Mouse (Mus musculus) kidney, embryonic 16.5 days (tissue): ENCODE measurements at regions not wholly inside any gene's neighbourhood (a gene's known extent, or its start where the extent isn't known, plus 50 kb on each side); places are given as distances from the start of the nearest gene placed in this dataset.

Experiments used
- ATAC-seq: fragments of 200-750 bp; cut with Nextera tagmentation; 2 replicates; pipeline ENCODE4 v1.8.0; 2017; ENCODE audit warnings: moderate TSS enrichment; ENCODE audit not compliant: low FRiP score, low TSS enrichment
- H3K27ac ChIP-seq: fragments of 300-500 bp; sonication (generic); 2 replicates; pipeline ENCODE4 v1.5.1; 2014; ENCODE audit warnings: low read length
- H3K27me3 ChIP-seq: fragments of 300-500 bp; sonication (generic); 2 replicates; pipeline ENCODE4 v1.6.1; 2014; ENCODE audit warnings: low read length, control low read depth, mixed read lengths; ENCODE audit not compliant: insufficient read depth
- H3K36me3 ChIP-seq: fragments of 300-500 bp; sonication (generic); 2 replicates; pipeline ENCODE4 v1.6.1; 2014; ENCODE audit warnings: low read length, control low read depth, mixed read lengths; ENCODE audit not compliant: insufficient read depth
- H3K4me1 ChIP-seq: fragments of 300-500 bp; sonication (generic); 2 replicates; pipeline ENCODE4 v1.6.1; 2014; ENCODE audit warnings: low read length, control low read depth, mixed read lengths; ENCODE audit not compliant: insufficient read depth
- H3K4me2 ChIP-seq: fragments of 300-500 bp; sonication (generic); replicated peaks from 2 replicates; pipeline ENCODE4 v1.6.1; 2014; ENCODE audit warnings: low read depth, low read length
- H3K4me3 ChIP-seq: fragments of 300-500 bp; sonication (generic); 2 replicates; pipeline ENCODE4 v1.5.1; 2014; ENCODE audit warnings: mild to moderate bottlenecking, low read length
- H3K9ac ChIP-seq: fragments of 300-500 bp; sonication (generic); replicated peaks from 2 replicates; pipeline ENCODE4 v1.6.1; 2014; ENCODE audit warnings: low read length
- H3K9me3 ChIP-seq: fragments of 300-500 bp; sonication (generic); 2 replicates; pipeline ENCODE4 v1.6.1; 2016; ENCODE audit warnings: low read length, control low read depth
- WGBS: fragments of 180-500 bp; shearing (Covaris S2); extraction: QIAGEN DNeasy Blood & Tissue Kit; methylation state at CpG from one replicate; pipeline ENCODE4 v1.1.7; 2014; 5-methylcytosine and 5-hydroxymethylcytosine counted together

- H3K4me1 ChIP-seq: no peaks in the 10 kb centered on the region
- H3K27me3 ChIP-seq: no peaks in the 10 kb centered on the region
- ATAC-seq: no peak
- 68% methylated on average over 4 of the region's 4 CpGs for WGBS
- H3K4me2 ChIP-seq: no peak overlapping the region
- no peaks in the 10 kb centered on the region for H3K9me3 ChIP-seq
- no peak overlapping the region for H3K9ac ChIP-seq
- H3K36me3 ChIP-seq: no peaks in the 10 kb centered on the region
- no peak overlapping the region for H3K27ac ChIP-seq
- H3K4me3 ChIP-seq: no peak overlapping the region
These were observed 163.0 kb upstream of the Mocs2 start for GRCm38 (mm10) chr13:114654953-114655586.

GRCm38 (mm10) chr13:114672411-114672810 lies 145.6 kb upstream of the Mocs2 start:
- H3K27me3 ChIP-seq: no peaks in the 10 kb centered on the region
- no peaks in the 10 kb centered on the region for H3K36me3 ChIP-seq
- H3K27ac ChIP-seq: no peak overlapping the region
- H3K4me3 ChIP-seq: no peak overlapping the region
- H3K4me1 ChIP-seq: no peaks in the 10 kb centered on the region
- no peak overlapping the region for H3K9ac ChIP-seq
- no peaks in the 10 kb centered on the region for H3K9me3 ChIP-seq
- ATAC-seq: no peak
- H3K4me2 ChIP-seq: no peak overlapping the region

GRCm38 (mm10) chr13:114679703-114680378 lies 138.2 kb upstream of the Mocs2 start:
- peak overlapping the region; percentile 31 for H3K4me2 ChIP-seq
- ATAC-seq: peak; percentile 92
- 62% methylated on average over 5 of the region's 5 CpGs for WGBS
- H3K4me1 ChIP-seq: peaks cover 10% of the 10 kb centered on the region
- no peaks in the 10 kb centered on the region for H3K36me3 ChIP-seq
- no peak overlapping the region for H3K9ac ChIP-seq
- H3K9me3 ChIP-seq: no peaks in the 10 kb centered on the region
- no peak overlapping the region for H3K4me3 ChIP-seq
- no peaks in the 10 kb centered on the region for H3K27me3 ChIP-seq
- peak overlapping the region; percentile 34 for H3K27ac ChIP-seq

GRCm38 (mm10) chr13:114680379-114680733 lies 137.7 kb upstream of the Mocs2 start:
- 53% methylated on average over 9 of the region's 9 CpGs for WGBS
- H3K4me2 ChIP-seq: peak overlapping the region; percentile 31
- no peaks in the 10 kb centered on the region for H3K36me3 ChIP-seq
- peaks cover 10% of the 10 kb centered on the region for H3K4me1 ChIP-seq
- H3K27ac ChIP-seq: peak overlapping the region; percentile 34
- no peak overlapping the region for H3K9ac ChIP-seq
- ATAC-seq: peak; percentile 99
- no peaks in the 10 kb centered on the region for H3K9me3 ChIP-seq
- no peak overlapping the region for H3K4me3 ChIP-seq
- H3K27me3 ChIP-seq: no peaks in the 10 kb centered on the region

- no peaks in the 10 kb centered on the region for H3K9me3 ChIP-seq
- H3K27me3 ChIP-seq: no peaks in the 10 kb centered on the region
- H3K27ac ChIP-seq: peak overlapping the region; percentile 34
- no peak overlapping the region for H3K4me2 ChIP-seq
- no peak overlapping the region for H3K4me3 ChIP-seq
- peaks cover 10% of the 10 kb centered on the region for H3K4me1 ChIP-seq
- no peaks in the 10 kb centered on the region for H3K36me3 ChIP-seq
- ATAC-seq: no peak
- H3K9ac ChIP-seq: no peak overlapping the region
- 69% methylated on average over 4 of the region's 4 CpGs for WGBS
These were observed 136.8 kb upstream of the Mocs2 start for GRCm38 (mm10) chr13:114681196-114681595.

- Histone ChIP-seq H3K4me3 (no peak overlapping the region), H3K9ac (no peak overlapping the region), H3K4me2 (no peak overlapping the region), H3K27me3 (no peaks in the 10 kb centered on the region), H3K4me1 (peaks cover 10% of the 10 kb centered on the region), H3K27ac (no peak overlapping the region), H3K36me3 (no peaks in the 10 kb centered on the region), H3K9me3 (no peaks in the 10 kb centered on the region)
- ATAC-seq: no peak
- 70% methylated on average over 4 of the region's 4 CpGs for WGBS
These were observed 136.1 kb upstream of the Mocs2 start for GRCm38 (mm10) chr13:114681887-114682286.

GRCm38 (mm10) chr13:114682891-114683290 lies 135.1 kb upstream of the Mocs2 start:
- H3K9me3 ChIP-seq: no peaks in the 10 kb centered on the region
- 91% methylated on average over 5 of the region's 5 CpGs for WGBS
- no peak for ATAC-seq

GRCm38 (mm10) chr13:114684298-114684697 lies 133.7 kb upstream of the Mocs2 start:
- no peaks in the 10 kb centered on the region for H3K27me3 ChIP-seq

More at GRCm38 (mm10) chr13:114682891-114683290, 135.1 kb upstream of the Mocs2 start:
- Histone ChIP-seq H3K4me2 (no peak overlapping the region), H3K27me3 (no peaks in the 10 kb centered on the region), H3K9ac (no peak overlapping the region), H3K27ac (no peak overlapping the region), H3K4me3 (no peak overlapping the region), H3K4me1 (peaks cover 10% of the 10 kb centered on the region), H3K36me3 (no peaks in the 10 kb centered on the region)

GRCm38 (mm10) chr13:114685368-114685767 lies 132.7 kb upstream of the Mocs2 start:
- Histone ChIP-seq H3K9me3 (no peaks in the 10 kb centered on the region), H3K9ac (no peak overlapping the region), H3K36me3 (no peaks in the 10 kb centered on the region), H3K27ac (no peak overlapping the region), H3K4me1 (peaks cover 7% of the 10 kb centered on the region), H3K27me3 (no peaks in the 10 kb centered on the region), H3K4me2 (no peak overlapping the region), H3K4me3 (no peak overlapping the region)
- WGBS: 51% methylated on average over 4 of the region's 4 CpGs
- no peak for ATAC-seq

More at GRCm38 (mm10) chr13:114684298-114684697, 133.7 kb upstream of the Mocs2 start:
- no peaks in the 10 kb centered on the region for H3K36me3 ChIP-seq
- no peak overlapping the region for H3K4me2 ChIP-seq
- H3K9me3 ChIP-seq: no peaks in the 10 kb centered on the region
- H3K4me1 ChIP-seq: peaks cover 10% of the 10 kb centered on the region
- 74% methylated on average over 1 of the region's 1 CpGs for WGBS
- no peak overlapping the region for H3K27ac ChIP-seq
- no peak for ATAC-seq
- no peak overlapping the region for H3K4me3 ChIP-seq
- no peak overlapping the region for H3K9ac ChIP-seq

- H3K9ac ChIP-seq: no peak overlapping the region
- H3K36me3 ChIP-seq: no peaks in the 10 kb centered on the region
- H3K4me2 ChIP-seq: no peak overlapping the region
- ATAC-seq: no peak
- no peaks in the 10 kb centered on the region for H3K27me3 ChIP-seq
- H3K4me3 ChIP-seq: no peak overlapping the region
- no peaks in the 10 kb centered on the region for H3K9me3 ChIP-seq
- H3K27ac ChIP-seq: no peak overlapping the region
- 66% methylated on average over 2 of the region's 2 CpGs for WGBS
- no peaks in the 10 kb centered on the region for H3K4me1 ChIP-seq
These were observed 105.4 kb upstream of the Mocs2 start for GRCm38 (mm10) chr13:114712601-114713000.
